Mouse (Mus musculus) ES-CJ7 (cell line): ENCODE data around the gene Tigit.
A peak's percentile ranks its signal among the peaks of the same experiment; 100 is the strongest.

Source experiments
- DNase-seq: peaks from one replicate; pipeline ENCODE4 v3.0.0; 2011; ENCODE audit warnings: low read depth, low spot score

The Tigit gene

GRCm38 (mm10) chr16:43619277-43619676 lies 44.7 kb downstream of the Tigit start:
- peak; percentile 18 for DNase-seq

- DNase-seq: peak; percentile 33
Observed at GRCm38 (mm10) chr16:43618286-43618685, 45.7 kb downstream of the Tigit start.

- no peak for DNase-seq
Observed at GRCm38 (mm10) chr16:43617346-43617745, 46.6 kb downstream of the Tigit start.

GRCm38 (mm10) chr16:43616348-43616747 lies 47.6 kb downstream of the Tigit start:
- DNase-seq: no peak

GRCm38 (mm10) chr16:43610375-43610774 lies 53.6 kb downstream of the Tigit start:
- no peak for DNase-seq

- no peak for DNase-seq
Observed at GRCm38 (mm10) chr16:43608066-43608465, 55.9 kb downstream of the Tigit start.

GRCm38 (mm10) chr16:43607086-43607485 lies 56.9 kb downstream of the Tigit start:
- DNase-seq: peak; percentile 82

- no peak for DNase-seq
Observed at GRCm38 (mm10) chr16:43604399-43605013, 59.4 kb downstream of the Tigit start.

- peak; percentile 95 for DNase-seq
Observed at GRCm38 (mm10) chr16:43603591-43604141, 60.3 kb downstream of the Tigit start.

- no peak for DNase-seq
Observed at GRCm38 (mm10) chr16:43602573-43602972, 61.4 kb downstream of the Tigit start.

- no peak for DNase-seq
Observed at GRCm38 (mm10) chr16:43599707-43600106, 64.2 kb downstream of the Tigit start.
